Mouse (Mus musculus) stomach, postnatal 0 days (tissue): ENCODE measurements around the gene Vsig10. TPM values are rescaled to one million over a fixed set of nuclear protein-coding genes. Genes with fewer than 3 reads are reported as not detected.

Experiments used
- ATAC-seq: fragments of 200-750 bp; cut with Nextera tagmentation; 2 replicates; pipeline ENCODE4 v1.8.0; 2017; ENCODE audit not compliant: low FRiP score, low TSS enrichment
- DNase-seq: peaks from one replicate; pipeline ENCODE4 v3.0.0-alpha.2; 2016; ENCODE audit warnings: low spot score
- H3K27ac ChIP-seq: fragments of 300-500 bp; sonication (generic); replicated peaks from 2 replicates; pipeline ENCODE4 v1.5.1; 2014; ENCODE audit warnings: mild to moderate bottlenecking, control low read depth
- H3K27me3 ChIP-seq: fragments of 300-500 bp; sonication (generic); 2 replicates; pipeline ENCODE4 v1.6.1; 2014; ENCODE audit warnings: low read length; ENCODE audit not compliant: control insufficient read depth, insufficient read depth
- H3K36me3 ChIP-seq: fragments of 300-500 bp; sonication (generic); 2 replicates; pipeline ENCODE4 v1.6.1; 2014; ENCODE audit warnings: low read length, mixed read lengths; ENCODE audit not compliant: control insufficient read depth, insufficient read depth
- H3K4me1 ChIP-seq: fragments of 300-500 bp; sonication (generic); replicated peaks from 2 replicates; pipeline ENCODE4 v1.6.1; 2014; ENCODE audit warnings: antibody characterized with exemption; ENCODE audit not compliant: control insufficient read depth, insufficient read depth
- H3K4me2 ChIP-seq: fragments of 300-500 bp; sonication (generic); replicated peaks from 2 replicates; pipeline ENCODE4 v1.6.1; 2014; ENCODE audit warnings: low read depth, mild to moderate bottlenecking, control low read depth, moderate library complexity
- H3K4me3 ChIP-seq: fragments of 300-500 bp; sonication (generic); 2 replicates; pipeline ENCODE4 v1.5.1; 2014; ENCODE audit warnings: low read depth, low read length, control low read depth
- H3K9ac ChIP-seq: fragments of 300-500 bp; sonication (generic); 2 replicates; pipeline ENCODE4 v1.6.1; 2014; ENCODE audit warnings: mild to moderate bottlenecking, low read length, control low read depth, mixed read lengths
- H3K9me3 ChIP-seq: fragments of 300-500 bp; sonication (generic); 2 replicates; pipeline ENCODE4 v1.6.1; 2016; ENCODE audit warnings: low read length; ENCODE audit not compliant: control insufficient read depth
- CTCF ChIP-seq: IDR thresholded peaks from 2 replicates; pipeline ENCODE4 v1.5.1; 2016; ENCODE audit warnings: antibody characterized with exemption, low read depth, mild to moderate bottlenecking, moderate library complexity
- EP300 ChIP-seq: optimal IDR thresholded peaks from 2 replicates; pipeline ENCODE3; 2016; ENCODE audit warnings: antibody characterized with exemption
- WGBS: fragments of 180-500 bp; shearing (Covaris S2); extraction: QIAGEN DNeasy Blood & Tissue Kit; methylation state at CpG from one replicate; pipeline ENCODE4 v1.1.7; 2014; 5-methylcytosine and 5-hydroxymethylcytosine counted together
- polyA plus RNA-seq: library from polyadenylated mRNA; unstranded; fragments of >200 nt; fragmentation: Nextera tagmentation; extraction: Ambion mirVana; gene quantifications from 2 replicates; pipeline ENCODE4 v1.2.1, GENCODE M21; 2015

The Vsig10 gene
- polyA plus RNA-seq, 1 experiment from 2014 or later = 9.9 TPM

DNA sequence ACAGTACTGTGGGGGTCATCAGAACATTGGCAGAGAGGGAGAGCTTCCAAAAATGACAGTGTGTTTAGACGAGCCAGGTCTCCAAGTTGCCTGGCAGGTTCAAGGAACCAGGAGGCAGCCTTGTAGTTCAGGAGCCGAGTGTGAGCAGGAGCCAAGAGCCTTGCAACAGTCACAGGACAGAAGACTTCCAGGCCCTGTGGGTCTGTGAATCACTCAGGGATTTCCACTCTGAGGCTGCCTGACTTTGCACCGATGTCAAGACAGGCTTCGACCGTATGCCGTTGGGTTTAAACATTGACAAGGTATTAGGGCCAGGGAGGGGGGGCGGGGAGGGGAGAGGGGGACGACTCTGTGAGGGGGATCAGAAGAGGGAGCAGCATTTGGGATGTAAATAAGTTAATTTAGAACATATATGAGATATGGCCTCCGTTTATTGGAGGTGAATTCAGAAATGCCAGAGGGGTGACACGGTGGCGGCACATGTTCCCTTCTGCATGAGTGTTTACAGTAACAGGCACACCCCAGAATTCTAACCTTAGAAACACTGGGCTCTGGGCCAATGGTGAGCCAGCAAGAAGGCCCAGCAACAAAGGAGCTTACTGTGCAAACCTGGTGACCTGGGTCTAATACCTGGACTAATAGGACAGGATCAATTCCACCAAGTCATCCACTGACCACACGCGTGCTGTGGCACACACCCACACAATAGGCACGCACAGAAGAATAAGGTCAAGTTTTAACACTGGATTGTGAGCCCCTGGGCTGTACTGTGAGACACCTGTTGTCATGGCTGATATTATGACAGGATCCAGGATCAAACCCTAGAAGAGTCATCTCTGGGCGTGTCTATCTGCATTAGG is 39.8 kb upstream of the Vsig10 start:
- 55% methylated on average over 15 of the region's 15 CpGs for WGBS
- no peak overlapping the region for H3K9ac ChIP-seq
- H3K4me2 ChIP-seq = no peak overlapping the region
- H3K9me3 ChIP-seq = no peaks in the 10 kb centered on the region
- H3K36me3 ChIP-seq = peaks cover 4% of the 10 kb centered on the region
- no peaks in the 10 kb centered on the region for H3K27me3 ChIP-seq
- H3K4me3 ChIP-seq = no peak overlapping the region
- no peak for TF ChIP-seq EP300
- no peak for TF ChIP-seq CTCF
- ATAC-seq = peak; percentile 91
- peak; percentile 94 for DNase-seq
- H3K27ac ChIP-seq = peak overlapping the region; percentile 88
- no peaks in the 10 kb centered on the region for H3K4me1 ChIP-seq

DNA sequence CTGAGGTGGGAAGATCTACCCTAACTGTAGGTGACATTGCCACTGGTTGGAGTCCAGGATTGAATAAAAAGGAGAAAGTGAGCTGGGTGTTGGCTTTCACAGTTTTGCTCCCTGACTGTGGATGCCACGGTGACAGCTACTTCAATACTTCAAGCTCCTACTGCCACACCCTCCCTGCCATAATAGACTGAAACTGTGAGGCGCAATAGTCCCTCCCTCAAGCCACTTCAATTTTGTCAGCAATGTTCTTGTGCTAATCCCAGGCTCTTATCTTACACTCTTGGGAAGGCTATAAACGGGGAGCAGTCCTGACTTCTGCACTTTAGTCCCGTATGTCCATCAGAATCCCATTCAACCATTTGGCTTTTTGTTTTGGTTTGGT is 39.2 kb upstream of the Vsig10 start:
- no peaks in the 10 kb centered on the region for H3K27me3 ChIP-seq
- DNase-seq (no peak), ATAC-seq (peak; percentile 28; the same call in 1 of the 2 replicates)
- TF ChIP-seq EP300 (no peak), CTCF (no peak)
- peaks cover 7% of the 10 kb centered on the region for H3K36me3 ChIP-seq
- WGBS = 49% methylated on average over 4 of the region's 4 CpGs
- H3K27ac ChIP-seq = peak overlapping the region; percentile 88
- H3K9ac ChIP-seq = no peak overlapping the region
- H3K4me3 ChIP-seq = no peak overlapping the region
- H3K4me2 ChIP-seq = no peak overlapping the region
- no peaks in the 10 kb centered on the region for H3K4me1 ChIP-seq
- H3K9me3 ChIP-seq = no peaks in the 10 kb centered on the region

- H3K4me3 ChIP-seq = no peak overlapping the region
- peaks cover 7% of the 10 kb centered on the region for H3K36me3 ChIP-seq
- H3K27ac ChIP-seq = no peak overlapping the region; the same call in 1 of the 2 replicates
- no peaks in the 10 kb centered on the region for H3K4me1 ChIP-seq
- ATAC-seq (no peak), DNase-seq (peak; percentile 54)
- H3K9ac ChIP-seq = no peak overlapping the region
- H3K4me2 ChIP-seq = no peak overlapping the region
- H3K27me3 ChIP-seq = no peaks in the 10 kb centered on the region
- TF ChIP-seq EP300 = no peak
- peak; percentile 65 for TF ChIP-seq CTCF
- no peaks in the 10 kb centered on the region for H3K9me3 ChIP-seq
- 83% methylated on average over 10 of the region's 10 CpGs for WGBS
Observed at GRCm38 (mm10) chr5:117281536-117281935, 37.3 kb upstream of the Vsig10 start.

- Histone ChIP-seq H3K27me3 (no peaks in the 10 kb centered on the region), H3K4me1 (no peaks in the 10 kb centered on the region), H3K36me3 (peaks cover 7% of the 10 kb centered on the region), H3K27ac (no peak overlapping the region), H3K9ac (no peak overlapping the region), H3K4me3 (no peak overlapping the region), H3K9me3 (no peaks in the 10 kb centered on the region), H3K4me2 (no peak overlapping the region)
- no peak for TF ChIP-seq EP300
- TF ChIP-seq CTCF = peak; percentile 53
- peak; percentile 45 for DNase-seq
- no peak for ATAC-seq
- 83% methylated on average over 8 of the region's 8 CpGs for WGBS
Observed at GRCm38 (mm10) chr5:117282360-117282759, 36.5 kb upstream of the Vsig10 start.

DNA sequence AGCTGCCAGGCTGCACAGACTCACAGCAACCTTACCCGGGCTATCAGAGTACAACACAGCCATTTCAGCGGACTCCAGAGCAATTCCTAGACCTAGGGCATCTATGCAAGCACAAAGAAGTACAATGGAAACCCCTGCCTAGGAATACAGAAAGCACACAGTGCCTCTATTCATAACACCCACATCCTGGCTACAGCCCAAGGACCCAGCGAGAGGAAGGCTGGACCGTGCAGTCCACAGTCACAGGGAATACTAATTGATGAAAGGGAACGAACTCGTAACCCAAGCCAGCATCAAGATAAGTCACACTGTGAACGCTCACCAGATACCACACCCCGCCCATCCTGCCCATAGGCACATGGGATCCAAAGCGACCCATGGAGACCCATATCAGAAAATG is 34.9 kb upstream of the Vsig10 start:
- DNase-seq = no peak
- WGBS = 71% methylated on average over 9 of the region's 9 CpGs
- Histone ChIP-seq H3K27me3 (no peaks in the 10 kb centered on the region), H3K36me3 (peaks cover 7% of the 10 kb centered on the region), H3K9ac (no peak overlapping the region), H3K4me3 (no peak overlapping the region), H3K4me2 (no peak overlapping the region), H3K9me3 (no peaks in the 10 kb centered on the region), H3K27ac (no peak overlapping the region), H3K4me1 (0 out of 2 replicates have a peak, but pooled peaks cover 3% of the 10 kb centered on the region)
- ATAC-seq = no peak
- TF ChIP-seq CTCF = no peak
- no peak for TF ChIP-seq EP300

GRCm38 (mm10) chr5:117284682-117285081 is 34.2 kb upstream of the Vsig10 start:
- WGBS = 58% methylated on average over 7 of the region's 7 CpGs
- Histone ChIP-seq H3K36me3 (peaks cover 7% of the 10 kb centered on the region), H3K4me2 (no peak overlapping the region), H3K9ac (no peak overlapping the region), H3K4me3 (no peak overlapping the region), H3K27ac (no peak overlapping the region), H3K27me3 (no peaks in the 10 kb centered on the region), H3K4me1 (0 out of 2 replicates have a peak, but pooled peaks cover 3% of the 10 kb centered on the region), H3K9me3 (no peaks in the 10 kb centered on the region)
- TF ChIP-seq CTCF (no peak), EP300 (no peak)
- DNase-seq = no peak
- ATAC-seq = no peak
